Mouse (Mus musculus) limb, embryonic 12.5 days (tissue): ENCODE measurements around the gene Echs1. TPM values are rescaled to one million over a fixed set of nuclear protein-coding genes. Genes with fewer than 3 reads are reported as not detected.
A peak's percentile ranks its signal among the peaks of the same experiment; 100 is the strongest.

Source experiments
- ATAC-seq: fragments of 200-750 bp; cut with Nextera tagmentation; 2 replicates; pipeline ENCODE4 v1.8.0; 2017; ENCODE audit warnings: low read depth, moderate TSS enrichment; ENCODE audit not compliant: insufficient number of reproducible peaks, insufficient read depth, low FRiP score, low TSS enrichment
- H3K27ac ChIP-seq: fragments of 300-500 bp; sonication (generic); 2 replicates; pipeline ENCODE4 v1.5.1; 2016; ENCODE audit warnings: mild to moderate bottlenecking, moderate library complexity
- H3K27me3 ChIP-seq: fragments of 300-500 bp; sonication (generic); 2 replicates; pipeline ENCODE4 v1.6.1; 2016; ENCODE audit warnings: mild to moderate bottlenecking, moderate library complexity
- H3K36me3 ChIP-seq: fragments of 300-500 bp; sonication (generic); 2 replicates; pipeline ENCODE4 v1.6.1; 2016; ENCODE audit warnings: mild to moderate bottlenecking, moderate library complexity
- H3K4me1 ChIP-seq: fragments of 300-500 bp; sonication (generic); replicated peaks from 2 replicates; pipeline ENCODE4 v1.6.1; 2016
- H3K4me2 ChIP-seq: fragments of 300-500 bp; sonication (generic); 2 replicates; pipeline ENCODE4 v1.6.1; 2016; ENCODE audit warnings: mild to moderate bottlenecking, moderate library complexity
- H3K4me3 ChIP-seq: fragments of 300-500 bp; sonication (generic); replicated peaks from 2 replicates; pipeline ENCODE4 v1.5.1; 2016; ENCODE audit warnings: mild to moderate bottlenecking
- H3K9ac ChIP-seq: fragments of 300-500 bp; sonication (generic); replicated peaks from 2 replicates; pipeline ENCODE4 v1.6.1; 2016; ENCODE audit warnings: mild to moderate bottlenecking, moderate library complexity
- H3K9me3 ChIP-seq: fragments of 300-500 bp; sonication (generic); 2 replicates; pipeline ENCODE4 v1.6.1; 2016; ENCODE audit warnings: mild to moderate bottlenecking, moderate library complexity
- WGBS: fragments of 180-500 bp; shearing (Covaris S2); methylation state at CpG from one replicate; pipeline ENCODE4 v1.1.7; 2016; 5-methylcytosine and 5-hydroxymethylcytosine counted together
- polyA plus RNA-seq: library from polyadenylated mRNA; unstranded; fragments of >200 nt; fragmentation: Nextera tagmentation; extraction: Ambion mirVana; gene quantifications from 2 replicates; pipeline ENCODE4 v1.2.1, GENCODE M21; 2016

The Echs1 gene
- polyA plus RNA-seq = 166 and 175 TPM in 2 replicates

- Histone ChIP-seq H3K9me3 (no peaks in the 10 kb centered on the region), H3K4me3 (peak within 1 kb of the TSS; percentile 77), H3K27me3 (no peaks in the 10 kb centered on the region), H3K9ac (peak within 1 kb of the TSS; percentile 81), H3K27ac (peak within 1 kb of the TSS; percentile 92), H3K4me2 (peak within 1 kb of the TSS; percentile 89), H3K4me1 (0 out of 2 replicates have a peak, but pooled peaks cover 8% of the 10 kb centered on the region), H3K36me3 (peaks cover 15% of the 10 kb centered on the region)
- WGBS = 4% methylated on average over 28 of the region's 28 CpGs
- peak; percentile 93 for ATAC-seq
Observed at GRCm38 (mm10) chr7:140116329-140117054, at the start of gene Echs1. Gene Echs1 (minus strand): TSS chr7:140116476.

DNA sequence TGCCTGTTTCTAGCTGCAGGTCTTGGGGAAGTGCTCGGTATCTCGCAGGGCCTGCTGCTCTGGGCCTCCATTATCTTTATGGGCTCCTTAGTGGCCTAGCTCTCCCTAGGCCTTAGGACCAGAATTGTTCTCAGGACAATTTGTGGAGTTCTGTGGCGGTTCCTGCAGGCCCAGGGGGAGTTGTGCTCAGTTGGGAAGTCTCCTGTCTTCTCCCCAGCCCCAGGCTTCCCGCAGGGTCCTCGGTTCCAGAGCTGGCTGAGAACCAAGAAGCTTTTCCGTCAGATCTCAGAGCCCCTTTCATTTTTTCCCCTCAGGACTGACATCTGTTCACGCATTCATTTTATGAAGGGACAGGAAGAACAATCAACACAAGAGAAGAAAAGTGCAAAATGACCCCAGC lies 48.4 kb upstream of the Echs1 start, which contains the start of gene Olfr522:
TSS of gene Olfr522 (minus strand) at position 101 of the 400 bp plus-strand sequence.
- 73% methylated on average over 7 of the region's 7 CpGs for WGBS
- Histone ChIP-seq H3K9me3 (no peaks in the 10 kb centered on the region), H3K4me3 (no peak within 1 kb of the TSS), H3K4me2 (no peak within 1 kb of the TSS), H3K4me1 (no peaks in the 10 kb centered on the region), H3K9ac (no peak within 1 kb of the TSS), H3K27me3 (no peaks in the 10 kb centered on the region; the same call in 1 of the 2 replicates), H3K36me3 (no peaks in the 10 kb centered on the region), H3K27ac (no peak within 1 kb of the TSS)
- ATAC-seq = no peak

DNA sequence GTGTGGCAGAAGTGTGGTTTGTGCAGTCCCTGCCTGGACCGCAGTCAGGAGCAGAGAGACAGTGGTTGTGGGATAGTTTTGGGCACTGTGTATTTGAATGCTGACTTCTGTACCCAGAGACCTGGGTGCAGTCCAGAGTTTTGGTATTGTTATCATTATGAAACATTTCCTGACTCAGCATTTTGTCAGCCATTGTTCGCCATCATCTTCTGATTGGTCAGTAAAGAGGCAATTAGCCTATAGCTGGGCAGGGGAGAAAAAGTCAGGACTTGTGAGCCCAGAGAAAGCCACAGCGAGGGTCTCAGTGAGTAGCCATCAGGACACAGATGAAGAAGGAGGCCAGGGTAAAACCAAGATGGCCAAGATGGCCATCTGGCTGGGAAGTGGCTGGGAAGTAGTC lies 44.1 kb upstream of the Echs1 start:
- Histone ChIP-seq H3K9me3 (no peaks in the 10 kb centered on the region), H3K4me1 (no peaks in the 10 kb centered on the region), H3K4me2 (no peak overlapping the region), H3K36me3 (no peaks in the 10 kb centered on the region), H3K27ac (no peak overlapping the region), H3K27me3 (peaks cover 29% of the 10 kb centered on the region), H3K9ac (no peak overlapping the region), H3K4me3 (no peak overlapping the region)
- 86% methylated on average over 3 of the region's 3 CpGs for WGBS
- ATAC-seq = no peak

DNA sequence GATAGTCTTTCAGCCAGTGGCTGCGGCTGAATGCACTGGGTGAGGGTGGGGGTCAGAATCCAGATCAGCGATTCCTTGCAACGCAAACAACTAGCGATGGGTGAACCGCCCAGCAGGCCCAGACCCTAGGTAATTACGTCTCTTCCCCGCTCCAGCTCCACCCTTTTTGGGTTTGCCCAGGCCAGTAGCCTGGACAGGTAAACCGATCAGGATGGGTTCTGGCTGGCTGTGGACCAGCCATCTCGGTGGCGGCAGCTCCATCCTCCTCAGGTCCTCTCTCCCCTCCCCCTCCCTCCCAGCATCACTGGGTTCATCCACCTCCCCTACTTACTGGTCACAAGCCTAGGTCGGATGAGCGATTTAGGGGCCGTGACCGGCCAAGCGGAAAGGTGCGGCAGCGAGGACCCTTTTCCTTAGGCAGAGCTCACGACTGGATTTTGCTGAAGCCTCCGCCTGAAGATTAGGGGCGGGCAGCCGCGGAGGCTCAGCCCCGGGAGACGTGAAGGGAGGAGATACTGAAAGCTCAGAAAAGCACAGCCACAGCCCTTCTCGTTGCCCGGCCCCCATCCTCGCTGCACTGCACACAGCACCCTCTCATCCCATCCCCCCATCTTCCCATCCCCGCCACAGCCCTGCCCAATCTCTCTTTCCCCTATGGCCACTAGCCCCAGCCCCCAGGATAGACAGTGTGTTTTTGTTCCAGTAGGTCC lies 38.1 kb upstream of the Echs1 start, which contains the start of gene Sprn:
TSS of gene Sprn (minus strand) at position 660 of the 710 bp plus-strand sequence.
- peak within 1 kb of the TSS; percentile 53; the same call in 1 of the 2 replicates for H3K9ac ChIP-seq
- H3K4me3 ChIP-seq = peak within 1 kb of the TSS; percentile 31
- no peak within 1 kb of the TSS for H3K27ac ChIP-seq
- H3K4me2 ChIP-seq = peak within 1 kb of the TSS; percentile 49
- 2% methylated on average over 28 of the region's 28 CpGs for WGBS
- peak; percentile 23; the same call in 1 of the 2 replicates for ATAC-seq
- no peaks in the 10 kb centered on the region for H3K9me3 ChIP-seq
- H3K36me3 ChIP-seq = peaks cover 3% of the 10 kb centered on the region; the same call in 1 of the 2 replicates
- peaks cover 68% of the 10 kb centered on the region for H3K27me3 ChIP-seq
- peaks cover 14% of the 10 kb centered on the region for H3K4me1 ChIP-seq

DNA sequence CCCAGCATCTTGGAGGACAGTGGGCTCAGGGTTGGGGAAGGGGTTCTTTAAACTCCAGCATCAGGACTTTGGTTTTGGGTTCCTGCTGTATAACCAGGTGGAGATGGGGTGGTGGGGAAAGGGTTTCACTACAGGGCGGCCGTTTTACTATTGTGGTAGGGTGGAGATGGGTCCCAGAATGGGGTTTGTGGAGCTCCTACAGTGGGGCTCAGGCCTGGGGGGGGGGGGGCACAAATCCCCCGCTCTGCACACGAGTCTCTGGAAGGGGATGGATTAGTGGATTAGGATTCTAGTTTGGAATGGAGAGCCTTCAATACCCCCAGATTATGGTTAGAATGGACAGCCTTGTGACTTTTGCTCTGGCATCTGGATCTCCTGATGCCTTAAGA lies 37.5 kb upstream of the Echs1 start:
- ATAC-seq = no peak
- H3K4me1 ChIP-seq = peaks cover 14% of the 10 kb centered on the region
- peaks cover 3% of the 10 kb centered on the region; the same call in 1 of the 2 replicates for H3K36me3 ChIP-seq
- H3K27me3 ChIP-seq = peaks cover 68% of the 10 kb centered on the region
- no peaks in the 10 kb centered on the region for H3K9me3 ChIP-seq
- peak overlapping the region; percentile 53; the same call in 1 of the 2 replicates for H3K9ac ChIP-seq
- H3K4me2 ChIP-seq = peak overlapping the region; percentile 49
- H3K27ac ChIP-seq = no peak overlapping the region
- peak overlapping the region; percentile 31 for H3K4me3 ChIP-seq
- WGBS = 22% methylated on average over 4 of the region's 4 CpGs

DNA sequence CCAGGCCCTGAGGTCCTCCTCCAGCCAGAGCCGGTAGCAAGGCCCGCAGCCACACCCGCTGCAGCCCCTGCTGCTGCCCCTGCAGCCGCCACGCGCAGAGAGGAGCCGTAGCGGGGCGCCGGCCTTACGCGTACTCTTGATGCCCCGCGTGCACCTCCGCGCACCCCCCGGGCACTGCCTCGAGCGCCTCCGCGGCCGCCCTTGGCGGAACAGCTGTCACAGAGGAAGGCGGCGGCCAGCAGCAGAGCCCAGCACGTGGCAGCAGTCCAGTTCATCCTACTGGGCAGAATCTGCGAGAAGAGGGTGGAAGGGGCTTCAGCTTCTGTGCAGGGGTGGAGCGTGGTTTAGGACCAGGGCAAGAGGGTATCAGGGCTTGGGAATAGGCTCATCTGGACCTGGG lies 37.1 kb upstream of the Echs1 start:
- H3K9ac ChIP-seq = peak overlapping the region; percentile 53; the same call in 1 of the 2 replicates
- no peak for ATAC-seq
- H3K4me3 ChIP-seq = peak overlapping the region; percentile 31
- 5% methylated on average over 28 of the region's 28 CpGs for WGBS
- peaks cover 3% of the 10 kb centered on the region; the same call in 1 of the 2 replicates for H3K36me3 ChIP-seq
- H3K9me3 ChIP-seq = no peaks in the 10 kb centered on the region
- H3K4me2 ChIP-seq = peak overlapping the region; percentile 54
- H3K27me3 ChIP-seq = peaks cover 64% of the 10 kb centered on the region
- peaks cover 14% of the 10 kb centered on the region for H3K4me1 ChIP-seq
- no peak overlapping the region for H3K27ac ChIP-seq

DNA sequence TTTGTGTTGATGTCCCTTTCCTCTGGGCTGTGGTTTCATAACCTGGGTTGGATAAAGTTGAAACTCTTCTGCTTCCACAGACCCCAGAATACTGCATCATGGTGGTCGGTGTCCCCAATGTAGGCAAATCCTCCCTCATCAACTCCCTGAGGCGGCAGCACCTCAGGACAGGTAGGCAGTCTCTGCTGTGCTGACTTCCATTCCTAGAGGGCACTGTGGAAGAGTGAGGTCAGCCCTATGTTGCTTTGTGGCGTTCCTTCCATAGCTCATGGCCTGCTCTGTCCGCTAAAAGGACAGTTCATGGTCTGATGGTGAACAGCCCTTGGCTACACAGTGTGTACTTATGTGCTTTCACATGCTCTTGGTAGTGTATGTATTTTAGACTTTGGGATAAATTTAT lies 28.3 kb upstream of the Echs1 start:
- H3K9ac ChIP-seq = no peak overlapping the region
- H3K27ac ChIP-seq = no peak overlapping the region
- H3K36me3 ChIP-seq = peaks cover 9% of the 10 kb centered on the region; the same call in 1 of the 2 replicates
- H3K27me3 ChIP-seq = no peaks in the 10 kb centered on the region
- 81% methylated on average over 4 of the region's 4 CpGs for WGBS
- no peaks in the 10 kb centered on the region for H3K4me1 ChIP-seq
- H3K4me2 ChIP-seq = no peak overlapping the region
- no peaks in the 10 kb centered on the region for H3K9me3 ChIP-seq
- no peak for ATAC-seq
- no peak overlapping the region for H3K4me3 ChIP-seq

- H3K36me3 ChIP-seq = no peaks in the 10 kb centered on the region
- H3K4me2 ChIP-seq = no peak overlapping the region
- H3K9ac ChIP-seq = no peak overlapping the region
- no peaks in the 10 kb centered on the region for H3K27me3 ChIP-seq
- no peak for ATAC-seq
- no peaks in the 10 kb centered on the region for H3K9me3 ChIP-seq
- H3K4me3 ChIP-seq = no peak overlapping the region
- H3K4me1 ChIP-seq = peaks cover 5% of the 10 kb centered on the region; the same call in 1 of the 2 replicates
- 8% methylated on average over 14 of the region's 14 CpGs for WGBS
- H3K27ac ChIP-seq = no peak overlapping the region
Observed at GRCm38 (mm10) chr7:140141350-140141749, 25.1 kb upstream of the Echs1 start.

DNA sequence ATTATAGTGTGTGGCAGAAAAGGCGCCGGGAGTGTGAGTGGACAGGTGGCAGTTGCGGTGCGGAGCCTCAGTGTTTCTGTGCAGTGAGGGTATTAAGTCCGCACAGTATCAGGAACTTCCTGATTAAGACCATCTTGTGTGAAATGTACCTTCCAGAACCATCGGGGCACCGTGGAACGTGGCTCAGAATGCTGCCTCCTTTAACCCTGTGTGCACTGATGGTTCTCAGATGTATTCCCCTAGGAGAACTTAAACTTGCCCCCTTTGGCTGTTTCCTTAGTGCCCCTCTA lies 21.7 kb upstream of the Echs1 start:
- Histone ChIP-seq H3K4me1 (peaks cover 5% of the 10 kb centered on the region; the same call in 1 of the 2 replicates), H3K4me2 (peak overlapping the region; percentile 91), H3K27ac (peak overlapping the region; percentile 78), H3K9ac (peak overlapping the region; percentile 81), H3K27me3 (no peaks in the 10 kb centered on the region), H3K36me3 (peaks cover 16% of the 10 kb centered on the region; the same call in 1 of the 2 replicates), H3K4me3 (peak overlapping the region; percentile 82), H3K9me3 (no peaks in the 10 kb centered on the region)
- no peak for ATAC-seq
- 2% methylated on average over 8 of the region's 8 CpGs for WGBS

DNA sequence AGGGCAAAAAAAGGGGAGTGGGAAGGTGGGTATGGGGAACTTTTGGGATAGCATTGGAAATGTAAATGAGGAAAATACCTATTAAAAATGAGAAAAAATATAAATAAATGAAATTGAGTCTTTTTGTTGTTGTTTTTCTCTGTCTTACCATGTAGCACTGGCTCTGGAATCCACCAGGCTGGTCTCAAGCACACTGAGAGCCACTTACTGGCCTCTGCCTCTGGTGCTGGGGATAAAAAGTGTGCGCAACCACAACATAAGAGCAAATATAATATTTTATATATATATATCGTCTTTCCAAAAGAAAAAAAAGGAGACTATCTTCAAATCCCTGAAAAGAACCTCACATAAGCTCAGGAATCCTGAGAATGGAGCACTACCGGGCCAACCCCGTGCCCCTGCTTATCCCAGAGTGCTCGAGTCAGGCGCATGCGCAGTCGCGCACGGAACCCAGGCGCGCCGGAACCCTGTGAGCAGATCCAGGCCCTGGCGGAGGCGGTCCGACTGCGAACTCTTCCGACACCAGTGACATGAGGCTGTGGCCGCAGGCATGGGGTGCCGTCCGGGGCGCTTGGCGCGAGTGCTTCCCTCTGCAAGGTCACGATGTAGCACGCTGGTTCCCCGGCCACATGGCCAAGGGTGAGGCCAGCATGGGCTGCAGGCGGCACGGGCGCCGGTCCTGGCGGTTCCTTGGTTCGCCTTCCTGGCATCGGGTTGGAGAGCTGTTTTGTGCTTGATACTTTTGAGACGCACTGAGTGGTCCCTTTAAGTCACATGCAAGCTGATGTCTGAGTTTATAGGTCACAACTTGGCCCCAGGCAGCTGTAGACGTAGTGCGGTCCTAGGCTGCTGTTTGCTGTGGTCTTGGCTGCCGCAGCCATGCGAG lies 21.1 kb upstream of the Echs1 start, which contains the start of gene Mtg1:
TSS of gene Mtg1 (plus strand) at position 430 of the 886 bp plus-strand sequence.
- Histone ChIP-seq H3K27ac (peak within 1 kb of the TSS; percentile 78), H3K9ac (peak within 1 kb of the TSS; percentile 81), H3K4me1 (peaks cover 5% of the 10 kb centered on the region; the same call in 1 of the 2 replicates), H3K36me3 (peaks cover 16% of the 10 kb centered on the region; the same call in 1 of the 2 replicates), H3K4me3 (peak within 1 kb of the TSS; percentile 82), H3K9me3 (no peaks in the 10 kb centered on the region), H3K4me2 (peak within 1 kb of the TSS; percentile 91), H3K27me3 (no peaks in the 10 kb centered on the region)
- peak; percentile 93 for ATAC-seq
- WGBS = 2% methylated on average over 39 of the region's 39 CpGs
